Mouse (Mus musculus) liver, embryonic 15.5 days (tissue): ENCODE data around the gene Prodh2. TPM values are rescaled to one million over a fixed set of nuclear protein-coding genes. Genes with fewer than 3 reads are reported as not detected.

Experiments used
- ATAC-seq: fragments of 200-750 bp; cut with Nextera tagmentation; 2 replicates; pipeline ENCODE4 v1.8.0; 2017; ENCODE audit warnings: moderate number of reproducible peaks, mild to moderate bottlenecking, moderate library complexity; ENCODE audit not compliant: insufficient read depth
- H3K27ac ChIP-seq: fragments of 300-500 bp; sonication (generic); replicated peaks from 2 replicates; pipeline ENCODE4 v1.5.1; 2015; ENCODE audit warnings: mild to moderate bottlenecking, inconsistent platforms
- H3K27me3 ChIP-seq: fragments of 300-500 bp; sonication (generic); 2 replicates; pipeline ENCODE4 v1.6.1; 2015; ENCODE audit warnings: mild to moderate bottlenecking, inconsistent platforms
- H3K36me3 ChIP-seq: fragments of 300-500 bp; sonication (generic); replicated peaks from 2 replicates; pipeline ENCODE4 v1.6.1; 2015; ENCODE audit warnings: moderate library complexity, mild to moderate bottlenecking, inconsistent platforms
- H3K4me1 ChIP-seq: fragments of 300-500 bp; sonication (generic); replicated peaks from 2 replicates; pipeline ENCODE4 v1.6.1; 2015; ENCODE audit warnings: inconsistent platforms
- H3K4me2 ChIP-seq: fragments of 300-500 bp; sonication (generic); 2 replicates; pipeline ENCODE4 v1.6.1; 2015; ENCODE audit warnings: moderate library complexity, mild to moderate bottlenecking, inconsistent platforms
- H3K4me3 ChIP-seq: fragments of 300-500 bp; sonication (generic); replicated peaks from 2 replicates; pipeline ENCODE4 v1.5.1; 2015; ENCODE audit warnings: mild to moderate bottlenecking, inconsistent platforms
- H3K9ac ChIP-seq: fragments of 300-500 bp; sonication (generic); 2 replicates; pipeline ENCODE4 v1.6.1; 2015; ENCODE audit warnings: moderate library complexity, mild to moderate bottlenecking, inconsistent platforms
- H3K9me3 ChIP-seq: fragments of 300-500 bp; sonication (generic); replicated peaks from 2 replicates; pipeline ENCODE4 v1.6.1; 2016; ENCODE audit warnings: inconsistent platforms
- WGBS: fragments of 180-500 bp; shearing (Covaris S2); methylation state at CpG from one replicate; pipeline ENCODE4 v1.1.7; 2015; ENCODE audit warnings: mixed read lengths; ENCODE audit not compliant: insufficient replicate concordance; 5-methylcytosine and 5-hydroxymethylcytosine counted together
- polyA plus RNA-seq: library from polyadenylated mRNA; unstranded; fragments of >200 nt; fragmentation: Nextera tagmentation; extraction: Ambion mirVana; gene quantifications from 2 replicates; pipeline ENCODE4 v1.2.1, GENCODE M21; 2015

Prodh2 gene
- polyA plus RNA-seq, 1 experiment from 2014 or later: 57.8 TPM

DNA sequence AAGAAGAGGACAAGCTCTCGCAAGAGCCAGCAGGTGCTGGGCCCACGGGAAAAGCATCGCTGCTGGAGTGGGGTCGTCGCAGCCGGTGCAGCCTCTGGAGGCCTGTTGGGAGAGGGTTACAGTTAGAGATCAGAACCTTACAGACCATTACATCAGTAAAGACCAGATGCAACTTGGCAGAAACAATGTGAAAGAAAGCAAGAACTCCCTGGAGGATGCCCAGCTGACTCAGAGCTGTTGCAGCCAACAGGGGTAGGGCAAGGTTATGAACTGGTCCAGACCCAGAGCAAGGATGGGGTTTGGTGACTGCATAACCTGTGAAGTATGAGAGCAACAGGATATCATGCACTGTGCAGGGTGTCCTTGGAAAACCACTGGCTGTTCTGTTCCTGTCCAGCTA, 31.1 kb downstream of the Prodh2 start:
- peaks cover 48% of the 10 kb centered on the region for H3K36me3 ChIP-seq
- 74% methylated on average over 6 of the region's 6 CpGs for WGBS
- no peaks in the 10 kb centered on the region for H3K9me3 ChIP-seq
- no peak overlapping the region for H3K27ac ChIP-seq
- no peaks in the 10 kb centered on the region for H3K27me3 ChIP-seq
- no peak overlapping the region for H3K4me2 ChIP-seq
- no peak overlapping the region for H3K9ac ChIP-seq
- no peak overlapping the region for H3K4me3 ChIP-seq
- H3K4me1 ChIP-seq: no peaks in the 10 kb centered on the region
- ATAC-seq: no peak

DNA sequence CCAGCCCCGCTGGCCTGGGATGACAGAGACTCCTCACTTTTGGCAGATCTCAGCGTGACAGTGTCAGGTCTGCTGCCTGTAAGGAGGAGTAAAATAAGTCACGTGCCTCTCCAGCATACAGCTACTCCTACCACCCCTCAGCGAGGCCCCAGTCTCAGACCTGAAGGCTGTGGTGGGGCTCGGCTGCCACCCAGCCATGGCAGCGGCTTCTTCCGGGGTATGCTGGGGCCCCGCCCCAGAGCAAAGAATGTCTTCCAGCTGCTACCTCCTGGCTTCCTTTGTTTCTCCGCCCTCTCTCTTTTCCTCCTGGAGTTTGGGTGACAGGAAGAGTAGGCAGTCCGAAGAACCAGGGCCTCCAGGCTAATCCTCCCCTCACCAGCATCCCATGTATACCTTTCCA, 32.5 kb downstream of the Prodh2 start:
- no peak overlapping the region for H3K9ac ChIP-seq
- no peak overlapping the region for H3K4me2 ChIP-seq
- ATAC-seq: no peak

DNA sequence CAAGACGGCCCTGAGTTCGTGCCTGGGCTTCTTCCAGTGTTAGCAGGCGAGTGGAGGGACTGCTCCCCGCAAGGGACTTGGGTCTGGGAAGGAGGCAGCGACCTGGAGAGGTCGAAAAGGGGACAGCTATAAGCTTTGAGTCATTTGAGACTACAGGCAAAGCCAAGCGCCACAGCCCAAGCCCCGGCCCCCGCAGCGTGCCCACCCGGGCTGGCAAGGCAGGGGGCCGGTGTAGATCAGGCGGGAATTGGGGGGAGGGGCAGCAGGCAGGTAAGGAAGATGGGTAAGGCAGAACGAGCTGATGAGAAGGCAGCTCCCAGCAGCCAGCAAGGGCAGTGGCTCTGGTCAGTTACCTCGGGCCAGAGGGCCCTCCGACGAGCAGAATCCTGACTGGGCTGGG, 33.0 kb downstream of the Prodh2 start:
- Histone ChIP-seq H3K4me3 (no peak overlapping the region), H3K9ac (no peak overlapping the region), H3K36me3 (peaks cover 61% of the 10 kb centered on the region), H3K4me1 (no peaks in the 10 kb centered on the region), H3K27ac (no peak overlapping the region), H3K27me3 (no peaks in the 10 kb centered on the region), H3K9me3 (no peaks in the 10 kb centered on the region), H3K4me2 (no peak overlapping the region)
- WGBS: 67% methylated on average over 17 of the region's 17 CpGs
- no peak for ATAC-seq

More for the DNA sequence above, 32.5 kb downstream of the Prodh2 start:
- H3K27ac ChIP-seq: no peak overlapping the region
- H3K4me1 ChIP-seq: no peaks in the 10 kb centered on the region
- H3K9me3 ChIP-seq: no peaks in the 10 kb centered on the region
- no peaks in the 10 kb centered on the region for H3K27me3 ChIP-seq
- H3K36me3 ChIP-seq: peaks cover 61% of the 10 kb centered on the region
- WGBS: 56% methylated on average over 10 of the region's 10 CpGs
- H3K4me3 ChIP-seq: no peak overlapping the region

DNA sequence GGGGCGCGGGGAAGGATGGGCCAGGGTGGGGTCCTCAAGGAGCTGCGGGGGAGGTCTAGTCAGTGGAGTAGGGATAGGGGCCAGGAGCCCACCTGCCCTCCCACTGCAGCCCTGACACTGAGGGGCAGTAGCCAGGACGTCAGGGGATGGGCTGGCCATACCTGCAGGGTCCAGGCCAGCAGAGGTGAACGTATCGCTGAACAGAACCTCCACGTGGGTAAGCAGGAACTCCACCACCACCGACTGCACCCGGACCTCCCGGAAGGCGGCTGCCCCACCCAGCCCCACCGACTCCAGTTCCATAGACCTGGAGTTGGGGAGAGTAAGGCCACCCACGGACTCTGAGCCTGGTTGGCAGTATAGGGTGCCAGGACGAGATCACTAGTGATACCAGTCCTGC, 33.6 kb downstream of the Prodh2 start:
- Histone ChIP-seq H3K4me2 (no peak overlapping the region), H3K36me3 (peaks cover 65% of the 10 kb centered on the region)
- ATAC-seq: no peak

DNA sequence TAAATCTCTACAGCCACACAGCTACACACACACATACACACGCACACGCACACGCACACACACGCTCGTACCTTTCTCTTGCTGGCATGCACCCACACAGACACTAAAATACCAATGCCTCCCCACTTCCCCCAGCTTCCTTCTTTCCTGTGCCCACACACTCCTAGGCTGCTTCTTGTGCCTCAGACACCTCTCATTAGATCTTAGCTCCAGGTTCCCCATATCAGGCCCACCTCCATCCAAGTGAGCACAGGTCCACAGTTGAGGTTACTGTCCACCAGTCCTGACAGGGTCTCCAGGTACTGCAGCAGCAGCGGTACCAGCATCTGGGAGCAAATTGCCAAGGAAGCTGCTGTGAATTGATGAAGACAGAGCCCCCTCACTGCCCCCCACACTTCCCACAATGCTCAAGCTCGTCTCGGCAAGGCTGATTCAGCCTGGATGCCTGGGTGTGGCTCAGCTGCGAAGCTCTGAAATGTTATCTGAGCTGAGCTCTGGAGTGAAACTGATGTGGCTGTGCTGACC, 37.9 kb downstream of the Prodh2 start:
- peaks cover 7% of the 10 kb centered on the region; the same call in 1 of the 2 replicates for H3K27me3 ChIP-seq
- no peak overlapping the region for H3K4me2 ChIP-seq
- H3K4me3 ChIP-seq: no peak overlapping the region
- peaks cover 50% of the 10 kb centered on the region for H3K36me3 ChIP-seq
- WGBS: 79% methylated on average over 9 of the region's 9 CpGs
- H3K9ac ChIP-seq: no peak overlapping the region
- no peak for ATAC-seq
- peaks cover 41% of the 10 kb centered on the region for H3K4me1 ChIP-seq
- no peak overlapping the region for H3K27ac ChIP-seq
- no peaks in the 10 kb centered on the region for H3K9me3 ChIP-seq

More for the DNA sequence above, 33.6 kb downstream of the Prodh2 start:
- Histone ChIP-seq H3K4me3 (no peak overlapping the region), H3K9me3 (no peaks in the 10 kb centered on the region), H3K27me3 (no peaks in the 10 kb centered on the region), H3K4me1 (peaks cover 4% of the 10 kb centered on the region; the same call in 1 of the 2 replicates), H3K27ac (no peak overlapping the region), H3K9ac (no peak overlapping the region)
- 76% methylated on average over 14 of the region's 14 CpGs for WGBS

DNA sequence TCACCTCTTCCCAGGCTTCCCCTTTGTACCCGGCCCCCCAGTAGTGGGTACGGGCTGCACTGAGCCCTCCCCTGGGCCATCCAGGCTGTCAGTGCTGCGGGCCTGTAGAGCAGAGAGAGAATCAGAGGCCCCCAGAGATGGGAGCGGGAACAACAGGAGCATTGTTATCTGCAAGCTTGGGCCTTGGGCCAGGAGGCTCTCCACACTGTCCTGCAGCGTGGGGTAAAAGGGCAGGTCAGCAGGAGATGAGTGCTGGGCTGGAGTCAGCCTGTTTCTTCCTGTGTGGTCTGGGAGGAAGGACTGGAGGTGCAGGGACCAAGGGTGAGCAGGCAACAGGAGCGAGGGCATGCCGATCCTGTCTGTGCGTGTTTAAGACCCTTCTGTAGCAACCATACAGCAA, 39.5 kb downstream of the Prodh2 start:
- no peak overlapping the region for H3K4me3 ChIP-seq
- H3K27ac ChIP-seq: no peak overlapping the region
- WGBS: 69% methylated on average over 8 of the region's 8 CpGs
- no peak overlapping the region for H3K4me2 ChIP-seq
- H3K9me3 ChIP-seq: no peaks in the 10 kb centered on the region
- H3K9ac ChIP-seq: no peak overlapping the region
- ATAC-seq: no peak
- H3K27me3 ChIP-seq: peaks cover 7% of the 10 kb centered on the region; the same call in 1 of the 2 replicates
- peaks cover 41% of the 10 kb centered on the region for H3K4me1 ChIP-seq
- H3K36me3 ChIP-seq: peaks cover 38% of the 10 kb centered on the region

GRCm38 (mm10) chr7:30533941-30534632, 40.7 kb downstream of the Prodh2 start:
- whole genome bisulfite sequencing: 17% methylated on average over 26 of the region's 26 CpGs
- Histone ChIP-seq H3K4me2 (peak overlapping the region; percentile 99), H3K4me3 (peak overlapping the region; percentile 84), H3K27ac (peak overlapping the region; percentile 85), H3K9me3 (no peaks in the 10 kb centered on the region), H3K27me3 (peaks cover 7% of the 10 kb centered on the region; the same call in 1 of the 2 replicates), H3K36me3 (peaks cover 26% of the 10 kb centered on the region), H3K9ac (peak overlapping the region; percentile 79), H3K4me1 (peaks cover 41% of the 10 kb centered on the region)
- ATAC-seq: no peak

GRCm38 (mm10) chr7:30534633-30535577, 41.5 kb downstream of the Prodh2 start, which contains the start of gene Arhgap33:
Gene Arhgap33 (minus strand): TSS chr7:30535060.
- peak within 1 kb of the TSS; percentile 79 for H3K9ac ChIP-seq
- H3K4me2 ChIP-seq: peak within 1 kb of the TSS; percentile 99
- peak within 1 kb of the TSS; percentile 84 for H3K4me3 ChIP-seq
- peaks cover 18% of the 10 kb centered on the region for H3K36me3 ChIP-seq
- peak within 1 kb of the TSS; percentile 85 for H3K27ac ChIP-seq
- peaks cover 41% of the 10 kb centered on the region for H3K4me1 ChIP-seq
- ATAC-seq: peak; percentile 95
- H3K9me3 ChIP-seq: no peaks in the 10 kb centered on the region
- WGBS: under 1% methylated on average over 84 of the region's 84 CpGs
- H3K27me3 ChIP-seq: peaks cover 7% of the 10 kb centered on the region; the same call in 1 of the 2 replicates

DNA sequence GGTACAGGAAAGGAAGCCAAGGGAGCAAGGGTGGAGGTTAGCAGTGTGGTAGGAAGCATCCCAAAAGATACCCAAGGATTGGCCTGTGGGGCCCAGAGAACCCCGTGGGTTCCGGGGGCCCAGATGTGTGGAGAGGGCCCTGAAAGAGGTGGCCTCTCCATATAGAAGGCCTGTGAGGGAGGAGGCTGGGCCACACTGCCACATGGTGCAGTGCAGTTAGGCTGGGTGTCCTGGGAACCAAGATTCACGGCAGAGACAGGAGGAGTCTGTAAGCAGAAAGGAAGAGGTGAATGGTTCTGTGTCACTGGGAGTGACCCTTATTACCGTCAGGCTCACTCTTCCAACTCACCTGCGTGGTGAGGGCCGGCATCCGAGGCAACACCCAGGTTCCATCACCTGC, 47.1 kb downstream of the Prodh2 start:
- no peak for ATAC-seq
- Histone ChIP-seq H3K9me3 (no peaks in the 10 kb centered on the region), H3K27ac (no peak overlapping the region), H3K4me1 (peaks cover 16% of the 10 kb centered on the region), H3K27me3 (no peaks in the 10 kb centered on the region), H3K4me2 (no peak overlapping the region), H3K9ac (no peak overlapping the region), H3K4me3 (no peak overlapping the region), H3K36me3 (peaks cover 11% of the 10 kb centered on the region; the same call in 1 of the 2 replicates)
- 79% methylated on average over 7 of the region's 7 CpGs for whole genome bisulfite sequencing

DNA sequence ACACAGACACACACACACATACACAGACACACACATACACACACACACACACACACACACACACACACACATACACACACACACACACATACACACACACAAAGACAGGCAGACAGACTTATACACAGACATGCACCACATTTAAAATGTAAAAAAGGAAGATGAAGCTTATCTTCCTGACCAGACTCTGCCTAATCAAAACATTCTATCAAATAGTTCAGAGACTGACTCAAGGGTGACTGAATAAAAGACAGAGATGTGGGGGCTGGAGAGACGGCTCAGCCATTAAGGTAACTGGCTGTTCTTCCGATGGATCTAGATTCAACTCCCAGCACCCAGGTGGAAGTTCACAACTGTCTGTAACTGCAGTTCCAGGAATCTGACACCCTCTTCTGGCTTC, 50.9 kb downstream of the Prodh2 start:
- H3K36me3 ChIP-seq: peaks cover 27% of the 10 kb centered on the region
- WGBS: 26% methylated on average over 2 of the region's 2 CpGs
- peak; percentile 23; the same call in 1 of the 2 replicates for ATAC-seq
- H3K4me3 ChIP-seq: no peak overlapping the region
- no peak overlapping the region for H3K27ac ChIP-seq
- no peaks in the 10 kb centered on the region for H3K27me3 ChIP-seq
- no peak overlapping the region for H3K4me2 ChIP-seq
- H3K9me3 ChIP-seq: no peaks in the 10 kb centered on the region
- 0 out of 2 replicates have a peak, but pooled peaks cover 12% of the 10 kb centered on the region for H3K4me1 ChIP-seq
- no peak overlapping the region for H3K9ac ChIP-seq

DNA sequence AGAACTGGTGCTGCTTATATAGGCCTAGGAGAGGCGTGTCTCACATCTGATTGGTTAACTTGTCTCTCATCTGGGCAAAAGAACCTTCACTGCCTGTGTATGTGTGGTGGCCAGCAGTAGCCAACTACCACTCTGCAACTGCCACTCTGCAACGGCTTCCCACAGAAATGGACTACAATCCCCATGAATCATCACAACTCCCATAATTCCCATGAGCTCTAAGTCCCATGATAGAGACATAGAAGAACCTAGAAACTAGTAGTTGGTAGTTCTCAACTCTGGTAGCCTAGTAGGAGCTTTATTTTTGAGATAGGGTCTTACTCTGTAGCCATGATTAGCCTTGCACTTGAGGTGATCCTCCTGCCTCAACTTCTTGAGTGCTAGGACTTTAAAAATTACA, 56.5 kb downstream of the Prodh2 start:
- 61% methylated on average over 2 of the region's 2 CpGs for WGBS
- no peak overlapping the region for H3K9ac ChIP-seq
- no peak overlapping the region for H3K4me3 ChIP-seq
- ATAC-seq: no peak
- no peaks in the 10 kb centered on the region for H3K9me3 ChIP-seq
- no peak overlapping the region for H3K27ac ChIP-seq
- H3K4me2 ChIP-seq: no peak overlapping the region
- H3K27me3 ChIP-seq: no peaks in the 10 kb centered on the region
- peaks cover 25% of the 10 kb centered on the region for H3K4me1 ChIP-seq
- H3K36me3 ChIP-seq: peaks cover 30% of the 10 kb centered on the region
